Mouse (Mus musculus) heart, embryonic 15.5 days (tissue): Measurements from ENCODE around the gene Bicd2. TPM values are rescaled to one million over a fixed set of nuclear protein-coding genes. Genes with fewer than 3 reads are reported as not detected.
A peak's percentile ranks its signal among the peaks of the same experiment; 100 is the strongest.

Source experiments
- ATAC-seq: fragments of 200-750 bp; cut with Nextera tagmentation; replicated peaks from 2 replicates; pipeline ENCODE4 v1.8.0; 2017; ENCODE audit warnings: low read depth, moderate TSS enrichment; ENCODE audit not compliant: insufficient number of reproducible peaks, insufficient read depth, low FRiP score
- H3K27ac ChIP-seq: fragments of 300-500 bp; sonication (generic); 2 replicates; pipeline ENCODE4 v1.5.1; 2015; ENCODE audit warnings: mild to moderate bottlenecking, inconsistent platforms
- H3K27me3 ChIP-seq: fragments of 300-500 bp; sonication (generic); 2 replicates; pipeline ENCODE4 v1.6.1; 2015; ENCODE audit warnings: inconsistent platforms
- H3K36me3 ChIP-seq: fragments of 300-500 bp; sonication (generic); 2 replicates; pipeline ENCODE4 v1.6.1; 2015; ENCODE audit warnings: mild to moderate bottlenecking, inconsistent platforms
- H3K4me1 ChIP-seq: fragments of 300-500 bp; sonication (generic); replicated peaks from 2 replicates; pipeline ENCODE4 v1.6.1; 2015; ENCODE audit warnings: inconsistent platforms
- H3K4me2 ChIP-seq: fragments of 300-500 bp; sonication (generic); 2 replicates; pipeline ENCODE4 v1.6.1; 2015; ENCODE audit warnings: inconsistent platforms, mild to moderate bottlenecking, moderate library complexity
- H3K4me3 ChIP-seq: fragments of 300-500 bp; sonication (generic); 2 replicates; pipeline ENCODE4 v1.5.1; 2015; ENCODE audit warnings: mild to moderate bottlenecking, inconsistent platforms
- H3K9ac ChIP-seq: fragments of 300-500 bp; sonication (generic); 2 replicates; pipeline ENCODE4 v1.6.1; 2015; ENCODE audit warnings: mild to moderate bottlenecking, inconsistent platforms
- H3K9me3 ChIP-seq: fragments of 300-500 bp; sonication (generic); replicated peaks from 2 replicates; pipeline ENCODE4 v1.6.1; 2016; ENCODE audit warnings: inconsistent platforms
- whole genome bisulfite sequencing: fragments of 180-500 bp; shearing (Covaris S2); methylation state at CpG from one replicate; pipeline ENCODE4 v1.1.7; 2015; ENCODE audit warnings: mixed read lengths; 5-methylcytosine and 5-hydroxymethylcytosine counted together
- polyA plus RNA-seq: library from polyadenylated mRNA; unstranded; fragments of >200 nt; fragmentation: Nextera tagmentation; extraction: Ambion mirVana; gene quantifications from 2 replicates; pipeline ENCODE4 v1.2.1, GENCODE M21; 2015

Bicd2 gene
- polyA plus RNA-seq, 1 experiment from 2014 or later, result 47.4 TPM

GRCm38 (mm10) chr13:49326246-49327206 is 14.9 kb upstream of the Bicd2 start:
- ATAC-seq, result no peak
- Histone ChIP-seq H3K4me3 (no peak overlapping the region), H3K9me3 (no peaks in the 10 kb centered on the region), H3K27ac (no peak overlapping the region), H3K4me1 (no peaks in the 10 kb centered on the region), H3K9ac (no peak overlapping the region), H3K27me3 (no peaks in the 10 kb centered on the region), H3K36me3 (no peaks in the 10 kb centered on the region), H3K4me2 (no peak overlapping the region)
- WGBS, result 53% methylated on average over 6 of the region's 6 CpGs

- H3K36me3 ChIP-seq, result no peaks in the 10 kb centered on the region
- H3K4me1 ChIP-seq, result no peaks in the 10 kb centered on the region
- H3K27me3 ChIP-seq, result no peaks in the 10 kb centered on the region
- no peak overlapping the region for H3K27ac ChIP-seq
- no peak overlapping the region for H3K4me3 ChIP-seq
- no peaks in the 10 kb centered on the region for H3K9me3 ChIP-seq
- WGBS, result 75% methylated on average over 4 of the region's 4 CpGs
- no peak for ATAC-seq
- H3K4me2 ChIP-seq, result no peak overlapping the region
- H3K9ac ChIP-seq, result no peak overlapping the region
Observed at GRCm38 (mm10) chr13:49328101-49328500, 13.3 kb upstream of the Bicd2 start.

GRCm38 (mm10) chr13:49333250-49333649 is 8.1 kb upstream of the Bicd2 start:
- Histone ChIP-seq H3K36me3 (no peaks in the 10 kb centered on the region), H3K4me2 (no peak overlapping the region), H3K27me3 (no peaks in the 10 kb centered on the region), H3K9ac (no peak overlapping the region), H3K4me3 (no peak overlapping the region), H3K9me3 (no peaks in the 10 kb centered on the region), H3K27ac (no peak overlapping the region), H3K4me1 (no peaks in the 10 kb centered on the region)
- ATAC-seq, result no peak
- 56% methylated on average over 2 of the region's 2 CpGs for WGBS

GRCm38 (mm10) chr13:49335077-49335982 is 6.1 kb upstream of the Bicd2 start:
- Histone ChIP-seq H3K4me3 (no peak overlapping the region), H3K36me3 (no peaks in the 10 kb centered on the region), H3K27me3 (no peaks in the 10 kb centered on the region), H3K4me2 (no peak overlapping the region), H3K9me3 (no peaks in the 10 kb centered on the region), H3K9ac (no peak overlapping the region), H3K4me1 (peaks cover 4% of the 10 kb centered on the region), H3K27ac (no peak overlapping the region)
- ATAC-seq, result no peak
- 81% methylated on average over 12 of the region's 12 CpGs for WGBS

- no peak for ATAC-seq
- no peaks in the 10 kb centered on the region for H3K36me3 ChIP-seq
- no peak overlapping the region for H3K9ac ChIP-seq
- H3K4me3 ChIP-seq, result no peak overlapping the region
- H3K4me1 ChIP-seq, result peaks cover 28% of the 10 kb centered on the region
- no peak overlapping the region for H3K27ac ChIP-seq
- no peaks in the 10 kb centered on the region for H3K9me3 ChIP-seq
- no peaks in the 10 kb centered on the region for H3K27me3 ChIP-seq
- 67% methylated on average over 7 of the region's 7 CpGs for WGBS
- H3K4me2 ChIP-seq, result no peak overlapping the region
Observed at GRCm38 (mm10) chr13:49338893-49339546, 2.4 kb upstream of the Bicd2 start.

- H3K4me2 ChIP-seq, result peak overlapping the region; percentile 70
- peak overlapping the region; percentile 92 for H3K9ac ChIP-seq
- peak; percentile 11; the same call in 1 of the 2 replicates for ATAC-seq
- 5% methylated on average over 25 of the region's 25 CpGs for whole genome bisulfite sequencing
- no peaks in the 10 kb centered on the region for H3K9me3 ChIP-seq
- peaks cover 57% of the 10 kb centered on the region for H3K4me1 ChIP-seq
- H3K36me3 ChIP-seq, result no peaks in the 10 kb centered on the region
- peak overlapping the region; percentile 71 for H3K27ac ChIP-seq
- H3K4me3 ChIP-seq, result peak overlapping the region; percentile 79
- H3K27me3 ChIP-seq, result no peaks in the 10 kb centered on the region
Observed at GRCm38 (mm10) chr13:49341831-49342722, 692 bp downstream of the Bicd2 start.

DNA sequence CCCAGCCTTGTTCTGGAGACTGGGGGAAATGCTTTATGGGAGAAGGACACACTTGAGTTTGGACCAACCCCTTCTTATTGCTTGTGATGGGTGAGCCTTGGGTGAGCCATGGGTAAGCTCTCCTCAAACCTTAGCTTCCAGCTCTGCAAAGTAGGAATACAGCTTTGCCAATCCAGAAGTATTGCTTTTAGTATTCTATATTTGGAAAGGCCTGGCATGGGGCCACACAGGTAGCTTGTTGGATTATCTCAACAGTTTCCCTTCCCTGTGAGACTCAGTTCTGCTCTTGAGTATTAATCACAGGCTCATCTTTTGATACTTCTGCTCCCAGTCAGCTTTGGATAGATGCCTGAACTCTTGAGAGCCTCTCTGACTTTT is 1.3 kb downstream of the Bicd2 start:
- H3K36me3 ChIP-seq, result no peaks in the 10 kb centered on the region
- ATAC-seq, result no peak
- H3K9ac ChIP-seq, result peak overlapping the region; percentile 92
- H3K4me3 ChIP-seq, result peak overlapping the region; percentile 79
- H3K27me3 ChIP-seq, result no peaks in the 10 kb centered on the region
- peak overlapping the region; percentile 70 for H3K4me2 ChIP-seq
- H3K27ac ChIP-seq, result peak overlapping the region; percentile 71
- no peaks in the 10 kb centered on the region for H3K9me3 ChIP-seq
- H3K4me1 ChIP-seq, result peaks cover 61% of the 10 kb centered on the region

- no peak for ATAC-seq
- H3K36me3 ChIP-seq, result no peaks in the 10 kb centered on the region
- H3K4me1 ChIP-seq, result peaks cover 80% of the 10 kb centered on the region
- peak overlapping the region; percentile 78 for H3K27ac ChIP-seq
- peak overlapping the region; percentile 21; the same call in 1 of the 2 replicates for H3K9ac ChIP-seq
- WGBS, result 58% methylated on average over 8 of the region's 8 CpGs
- no peaks in the 10 kb centered on the region for H3K9me3 ChIP-seq
- H3K27me3 ChIP-seq, result no peaks in the 10 kb centered on the region
- H3K4me2 ChIP-seq, result peak overlapping the region; percentile 70
- H3K4me3 ChIP-seq, result no peak overlapping the region
Observed at GRCm38 (mm10) chr13:49344567-49344966, 3.2 kb downstream of the Bicd2 start.

- peak; percentile 38 for ATAC-seq
- no peaks in the 10 kb centered on the region for H3K36me3 ChIP-seq
- no peaks in the 10 kb centered on the region for H3K27me3 ChIP-seq
- no peak overlapping the region for H3K9ac ChIP-seq
- WGBS, result 41% methylated on average over 2 of the region's 2 CpGs
- H3K4me2 ChIP-seq, result peak overlapping the region; percentile 70
- peaks cover 84% of the 10 kb centered on the region for H3K4me1 ChIP-seq
- no peak overlapping the region for H3K4me3 ChIP-seq
- H3K9me3 ChIP-seq, result no peaks in the 10 kb centered on the region
- peak overlapping the region; percentile 78 for H3K27ac ChIP-seq
Observed at GRCm38 (mm10) chr13:49345476-49345875, 4.1 kb downstream of the Bicd2 start.

- 65% methylated on average over 2 of the region's 2 CpGs for WGBS
- Histone ChIP-seq H3K27me3 (no peaks in the 10 kb centered on the region), H3K9me3 (no peaks in the 10 kb centered on the region), H3K36me3 (no peaks in the 10 kb centered on the region), H3K4me2 (no peak overlapping the region), H3K4me1 (peaks cover 88% of the 10 kb centered on the region), H3K4me3 (no peak overlapping the region), H3K9ac (no peak overlapping the region), H3K27ac (no peak overlapping the region)
- ATAC-seq, result no peak
Observed at GRCm38 (mm10) chr13:49348522-49348921, 7.1 kb downstream of the Bicd2 start.
